Mouse (Mus musculus) erythroblast, embryonic 14.5 days (primary cell): ENCODE measurements around the gene Mindy1.

Source experiments
- GATA1 ChIP-seq: IDR thresholded peaks from 2 replicates; pipeline ENCODE4 v1.6.1; 2012; ENCODE audit warnings: low read length, inconsistent platforms, mixed read lengths
- TAL1 ChIP-seq: IDR thresholded peaks from 3 replicates; pipeline ENCODE4 v1.6.1; 2012; ENCODE audit warnings: low read length, inconsistent platforms, mixed read lengths

DNA sequence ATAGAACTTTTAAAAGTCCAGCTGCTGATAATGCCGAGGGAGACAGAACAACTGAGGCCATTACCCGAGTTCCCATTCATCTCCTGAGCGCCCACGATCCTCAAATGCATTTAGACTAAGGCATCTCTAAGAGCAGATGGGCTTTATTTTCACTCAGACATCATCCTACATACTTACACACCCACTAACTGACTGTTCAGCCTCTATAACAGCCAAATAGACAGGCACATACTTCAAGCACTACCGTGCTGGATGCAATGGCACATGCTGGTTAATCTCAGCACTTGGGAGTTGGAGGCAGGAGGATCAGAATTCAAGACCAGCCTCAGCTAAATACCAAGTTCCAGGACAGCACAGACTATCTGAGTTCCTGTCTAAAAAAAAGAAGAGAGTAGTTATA lies 11.4 kb upstream of the Mindy1 start:
- TF ChIP-seq TAL1 (no peak), GATA1 (no peak)
